Mouse (Mus musculus): ENCODE measurements around the gene Gosr2. TPM values are rescaled to one million over a fixed set of nuclear protein-coding genes. Genes with fewer than 3 reads are reported as not detected.

Gene Gosr2
- total and polyA plus RNA-seq, 3 experiments, result 93.7 to 108 (median 107) TPM

DNA sequence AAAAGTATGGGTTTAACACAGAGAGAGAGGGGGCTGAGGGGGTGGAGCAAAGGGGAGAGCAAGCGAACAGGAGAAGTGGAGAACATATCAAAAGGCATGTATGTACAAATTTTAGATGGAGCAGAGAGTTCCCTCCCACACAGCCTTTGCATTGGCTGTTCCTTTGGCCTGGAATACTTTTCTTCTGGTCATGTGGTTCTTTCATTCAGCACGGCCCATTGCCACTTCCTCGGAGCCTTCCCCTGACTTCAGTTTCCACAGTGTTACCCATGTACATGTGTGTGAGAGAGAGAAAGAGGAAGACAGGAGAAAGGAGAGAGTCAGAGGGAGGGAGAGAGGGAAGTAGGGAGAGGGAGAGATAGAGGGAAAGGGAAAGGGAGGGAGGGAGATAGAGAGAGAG, 62.2 kb downstream of the Gosr2 start:
- no peaks in the 10 kb centered on the region for H3K79me2 ChIP-seq (replicated peaks; ENCODE audit: control insufficient read depth, extremely low read depth, insufficient read depth, poor library complexity, severe bottlenecking)
- H3K4me3 ChIP-seq (replicated peaks in 1 of 3; ENCODE audit: low read depth in 2 of 3, low read length in 2 of 3, poor library complexity in 1 of 3), result no peak overlapping the region
- in situ Hi-C loops (cut with MboI; ENCODE audit: low pct_ligation_motif_present, low pct_unique_long_range_greater_than_20kb, low sequenced_read_pairs), result no loop called here
- no peak overlapping the region for H3K4me2 ChIP-seq (ENCODE audit: insufficient read depth, low read depth, poor library complexity, severe bottlenecking)
- H3K36me3 ChIP-seq (replicated peaks in 1 of 2; ENCODE audit: control insufficient read depth in 1 of 2, insufficient read depth in 1 of 2, low read length in 1 of 2), result no peaks in the 10 kb centered on the region
- H3K9ac ChIP-seq (ENCODE audit: insufficient read depth, low read depth), result no peak overlapping the region
- dilution Hi-C loops (cut with MboI; ENCODE audit: extremely low pct_ligation_motif_present, extremely low pct_unique_long_range_greater_than_20kb, low sequenced_read_pairs), result no loop called here
- no peak for TF ChIP-seq PAX5 (IDR thresholded peaks at IDR 0.05; ENCODE audit: low read length)
- TF ChIP-seq MEF2A (IDR thresholded peaks at IDR 0.05; ENCODE audit: borderline replicate concordance, low read depth, low read length), result no peak
- TF ChIP-seq MXI1 (IDR thresholded peaks at IDR 0.05; ENCODE audit: low read depth, low read length), result no peak
- TF ChIP-seq ZMIZ1 (IDR thresholded peaks at IDR 0.05; ENCODE audit: low read depth, low read length), result no peak
- no peak for TF ChIP-seq SIN3A (IDR thresholded peaks at IDR 0.05; ENCODE audit: low read length)
- no peak for TF ChIP-seq KAT2A (IDR thresholded peaks at IDR 0.05; ENCODE audit: insufficient replicate concordance, low read length)
- no peak for TF ChIP-seq ZNF384 (IDR thresholded peaks at IDR 0.05; ENCODE audit: low read depth, low read length)
- no peak for TF ChIP-seq MYC (IDR thresholded peaks at IDR 0.05; ENCODE audit: low read depth, low read length)
- TF ChIP-seq NELFE (IDR thresholded peaks at IDR 0.05; ENCODE audit: low read depth, low read length), result no peak
- no peak for TF ChIP-seq GABPA (IDR thresholded peaks at IDR 0.05; ENCODE audit: insufficient replicate concordance, low read depth, low read length)
- TF ChIP-seq NRF1 (IDR thresholded peaks at IDR 0.05; ENCODE audit: low read depth, low read length), result no peak
- no peak for TF ChIP-seq RCOR1 (conservative IDR thresholded peaks at IDR 0.05; ENCODE audit: low read depth, low read length)
- TF ChIP-seq EP300 (IDR thresholded peaks at IDR 0.05; ENCODE audit: low read length), result no peak
- TF ChIP-seq USF1 (IDR thresholded peaks at IDR 0.05; ENCODE audit: low read depth, low read length), result no peak
- no peak for TF ChIP-seq POLR2A (IDR thresholded peaks at IDR 0.05; ENCODE audit: low read depth, low read length)
- no peak for TF ChIP-seq POLR2AphosphoS2 (IDR thresholded peaks at IDR 0.05; ENCODE audit: low read depth, low read length)
- peaks cover 3% of the 10 kb centered on the region for H3K9me3 ChIP-seq (replicated peaks; ENCODE audit: low read length)
- H3K4me1 ChIP-seq (ENCODE audit: control insufficient read depth in 1 of 2, insufficient read depth in 2 of 2), result no peaks in the 10 kb centered on the region
- H3K27ac ChIP-seq (ENCODE audit: insufficient read depth, low read depth), result no peak overlapping the region
- no peak for DNase-seq (ENCODE audit: extremely low read depth)
- peaks cover 87% of the 10 kb centered on the region for H3K27me3 ChIP-seq (replicated peaks)

- in situ Hi-C loops (cut with MboI; ENCODE audit: low pct_ligation_motif_present, low pct_unique_long_range_greater_than_20kb, low sequenced_read_pairs), result no loop called here
- H3K4me1 ChIP-seq (ENCODE audit: control insufficient read depth in 1 of 2, insufficient read depth in 2 of 2), result no peaks in the 10 kb centered on the region
- no peaks in the 10 kb centered on the region for H3K79me2 ChIP-seq (replicated peaks; ENCODE audit: control insufficient read depth, extremely low read depth, insufficient read depth, poor library complexity, severe bottlenecking)
- H3K9ac ChIP-seq (ENCODE audit: insufficient read depth, low read depth), result no peak overlapping the region
- H3K4me2 ChIP-seq (ENCODE audit: insufficient read depth, low read depth, poor library complexity, severe bottlenecking), result no peak overlapping the region
- dilution Hi-C loops (cut with MboI; ENCODE audit: extremely low pct_ligation_motif_present, extremely low pct_unique_long_range_greater_than_20kb, low sequenced_read_pairs), result no loop called here
- peaks cover 86% of the 10 kb centered on the region for H3K27me3 ChIP-seq (replicated peaks)
- H3K4me3 ChIP-seq (replicated peaks in 1 of 3; ENCODE audit: low read depth in 2 of 3, low read length in 2 of 3, poor library complexity in 1 of 3), result no peak overlapping the region
- TF ChIP-seq NELFE (IDR thresholded peaks at IDR 0.05; ENCODE audit: low read depth, low read length) (no peak), TBP (conservative IDR thresholded peaks at IDR 0.05; ENCODE audit: low read depth, low read length) (no peak), RAD21 (IDR thresholded peaks at IDR 0.05; ENCODE audit: low read depth, low read length) (no peak), MEF2A (IDR thresholded peaks at IDR 0.05; ENCODE audit: borderline replicate concordance, low read depth, low read length) (no peak), PAX5 (IDR thresholded peaks at IDR 0.05; ENCODE audit: low read length) (no peak), IRF4 (IDR thresholded peaks at IDR 0.05; ENCODE audit: low read depth, low read length) (no peak), MAZ (IDR thresholded peaks at IDR 0.05; ENCODE audit: low read depth, low read length) (no peak), RCOR1 (conservative IDR thresholded peaks at IDR 0.05; ENCODE audit: low read depth, low read length) (no peak), JUN (IDR thresholded peaks at IDR 0.05; ENCODE audit: insufficient read depth, low read depth, low read length) (no peak), HCFC1 (IDR thresholded peaks at IDR 0.05; ENCODE audit: low read depth, low read length) (no peak), POLR2A (IDR thresholded peaks at IDR 0.05; ENCODE audit: low read depth, low read length) (no peak), CTCF (conservative IDR thresholded peaks at IDR 0.05 in 1 of 2, IDR thresholded peaks at IDR 0.05 in 1 of 2; ENCODE audit: low read depth in 2 of 2, low read length in 2 of 2) (no peak), ZMIZ1 (IDR thresholded peaks at IDR 0.05; ENCODE audit: low read depth, low read length) (no peak), MXI1 (IDR thresholded peaks at IDR 0.05; ENCODE audit: low read depth, low read length) (no peak), POLR2AphosphoS2 (IDR thresholded peaks at IDR 0.05; ENCODE audit: low read depth, low read length) (no peak), CHD2 (IDR thresholded peaks at IDR 0.05; ENCODE audit: low read length) (no peak)
- DNase-seq (ENCODE audit: extremely low read depth), result no peak
- peaks cover 3% of the 10 kb centered on the region for H3K9me3 ChIP-seq (replicated peaks; ENCODE audit: low read length)
- H3K36me3 ChIP-seq (replicated peaks in 1 of 2; ENCODE audit: control insufficient read depth in 1 of 2, insufficient read depth in 1 of 2, low read length in 1 of 2), result no peaks in the 10 kb centered on the region
- H3K27ac ChIP-seq (ENCODE audit: insufficient read depth, low read depth), result no peak overlapping the region
Measured at GRCm38 (mm10) chr11:103634806-103635205, 62.9 kb downstream of the Gosr2 start.

All from CH12.LX (cell line).